Mouse (Mus musculus): ENCODE measurements around the gene Bcl9. TPM values are rescaled to one million over a fixed set of nuclear protein-coding genes. Genes with fewer than 3 reads are reported as not detected.

Gene Bcl9
- polyA plus RNA-seq, 1 experiment from 2014 or later: 65.4 TPM

- DNase-seq (ENCODE audit: low spot score) (no peak), ATAC-seq (ENCODE audit: insufficient read depth, low FRiP score, low TSS enrichment) (no peak)
- Histone ChIP-seq H3K27ac (ENCODE audit: low read depth, low read length) (no peak overlapping the region), H3K4me1 (ENCODE audit: control insufficient read depth, insufficient read depth, low read length) (peaks cover 7% of the 10 kb centered on the region), H3K4me2 (ENCODE audit: low read depth) (no peak overlapping the region), H3K27me3 (ENCODE audit: control insufficient read depth, insufficient read depth, low read length) (no peaks in the 10 kb centered on the region), H3K9ac (ENCODE audit: low read length) (no peak overlapping the region), H3K9me3 (ENCODE audit: control insufficient read depth, low read length) (no peaks in the 10 kb centered on the region), H3K4me3 (ENCODE audit: low read depth, low read length) (no peak overlapping the region), H3K36me3 (ENCODE audit: control insufficient read depth, insufficient read depth, low read length) (no peaks in the 10 kb centered on the region)
- 91% methylated on average over 3 of the region's 3 CpGs for WGBS
Measured at GRCm38 (mm10) chr3:97232328-97232727, 65.4 kb downstream of the Bcl9 start.

- Histone ChIP-seq H3K27me3 (ENCODE audit: control insufficient read depth, insufficient read depth, low read length) (no peaks in the 10 kb centered on the region), H3K4me3 (ENCODE audit: low read depth, low read length) (no peak overlapping the region), H3K9ac (ENCODE audit: low read length) (no peak overlapping the region), H3K4me2 (ENCODE audit: low read depth) (no peak overlapping the region), H3K36me3 (ENCODE audit: control insufficient read depth, insufficient read depth, low read length) (no peaks in the 10 kb centered on the region), H3K27ac (ENCODE audit: low read depth, low read length) (no peak overlapping the region), H3K9me3 (ENCODE audit: control insufficient read depth, low read length) (no peaks in the 10 kb centered on the region), H3K4me1 (ENCODE audit: control insufficient read depth, insufficient read depth, low read length) (peaks cover 7% of the 10 kb centered on the region)
- DNase-seq (ENCODE audit: low spot score): no peak
- no peak for ATAC-seq (ENCODE audit: insufficient read depth, low FRiP score, low TSS enrichment)
- 87% methylated on average over 9 of the region's 9 CpGs for WGBS
Measured at GRCm38 (mm10) chr3:97231857-97232256, 65.9 kb downstream of the Bcl9 start.

- Histone ChIP-seq H3K9me3 (ENCODE audit: control insufficient read depth, low read length) (no peaks in the 10 kb centered on the region), H3K9ac (ENCODE audit: low read length) (no peak overlapping the region), H3K36me3 (ENCODE audit: control insufficient read depth, insufficient read depth, low read length) (no peaks in the 10 kb centered on the region), H3K4me2 (ENCODE audit: low read depth) (no peak overlapping the region), H3K4me1 (ENCODE audit: control insufficient read depth, insufficient read depth, low read length) (peaks cover 14% of the 10 kb centered on the region), H3K27ac (ENCODE audit: low read depth, low read length) (no peak overlapping the region), H3K4me3 (ENCODE audit: low read depth, low read length) (no peak overlapping the region), H3K27me3 (ENCODE audit: control insufficient read depth, insufficient read depth, low read length) (no peaks in the 10 kb centered on the region)
- 94% methylated on average over 5 of the region's 5 CpGs for WGBS
- no peak for DNase-seq (ENCODE audit: low spot score)
- no peak for ATAC-seq (ENCODE audit: insufficient read depth, low FRiP score, low TSS enrichment)
Measured at GRCm38 (mm10) chr3:97230631-97231404, 66.9 kb downstream of the Bcl9 start.

- peak overlapping the region; percentile 94; the same call in 1 of the 2 replicates for H3K27ac ChIP-seq (ENCODE audit: low read depth, low read length)
- DNase-seq (ENCODE audit: low spot score): no peak
Measured at GRCm38 (mm10) chr3:97228457-97228856, 69.3 kb downstream of the Bcl9 start.

GRCm38 (mm10) chr3:97228020-97228419 is 69.7 kb downstream of the Bcl9 start:
- Histone ChIP-seq H3K36me3 (ENCODE audit: control insufficient read depth, insufficient read depth, low read length) (no peaks in the 10 kb centered on the region), H3K27ac (ENCODE audit: low read depth, low read length) (peak overlapping the region; percentile 94), H3K4me2 (ENCODE audit: low read depth) (peak overlapping the region; percentile 64), H3K27me3 (ENCODE audit: control insufficient read depth, insufficient read depth, low read length) (no peaks in the 10 kb centered on the region), H3K9ac (ENCODE audit: low read length) (peak overlapping the region; percentile 55), H3K4me3 (ENCODE audit: low read depth, low read length) (peak overlapping the region; percentile 82), H3K9me3 (ENCODE audit: control insufficient read depth, low read length) (no peaks in the 10 kb centered on the region), H3K4me1 (ENCODE audit: control insufficient read depth, insufficient read depth, low read length) (peaks cover 17% of the 10 kb centered on the region)
- under 1% methylated on average over 16 of the region's 16 CpGs for WGBS
- ATAC-seq (ENCODE audit: insufficient read depth, low FRiP score, low TSS enrichment): peak; percentile 43
- no peak for DNase-seq (ENCODE audit: low spot score)

More at GRCm38 (mm10) chr3:97228457-97228856, 69.3 kb downstream of the Bcl9 start:
- H3K4me2 ChIP-seq (ENCODE audit: low read depth): peak overlapping the region; percentile 64
- H3K9ac ChIP-seq (ENCODE audit: low read length): peak overlapping the region; percentile 55; the same call in 1 of the 2 replicates
- no peaks in the 10 kb centered on the region for H3K9me3 ChIP-seq (ENCODE audit: control insufficient read depth, low read length)
- no peaks in the 10 kb centered on the region for H3K27me3 ChIP-seq (ENCODE audit: control insufficient read depth, insufficient read depth, low read length)
- no peak for ATAC-seq (ENCODE audit: insufficient read depth, low FRiP score, low TSS enrichment)
- 18% methylated on average over 12 of the region's 12 CpGs for WGBS
- H3K36me3 ChIP-seq (ENCODE audit: control insufficient read depth, insufficient read depth, low read length): no peaks in the 10 kb centered on the region
- H3K4me3 ChIP-seq (ENCODE audit: low read depth, low read length): peak overlapping the region; percentile 82
- H3K4me1 ChIP-seq (ENCODE audit: control insufficient read depth, insufficient read depth, low read length): peaks cover 17% of the 10 kb centered on the region

GRCm38 (mm10) chr3:97227259-97228005 is 70.3 kb downstream of the Bcl9 start:
- H3K27me3 ChIP-seq (ENCODE audit: control insufficient read depth, insufficient read depth, low read length): no peaks in the 10 kb centered on the region
- H3K4me1 ChIP-seq (ENCODE audit: control insufficient read depth, insufficient read depth, low read length): peaks cover 17% of the 10 kb centered on the region
- H3K27ac ChIP-seq (ENCODE audit: low read depth, low read length): peak overlapping the region; percentile 94
- DNase-seq (ENCODE audit: low spot score) (peak; percentile 96), ATAC-seq (ENCODE audit: insufficient read depth, low FRiP score, low TSS enrichment) (peak; percentile 89)
- H3K4me3 ChIP-seq (ENCODE audit: low read depth, low read length): peak overlapping the region; percentile 82
- H3K36me3 ChIP-seq (ENCODE audit: control insufficient read depth, insufficient read depth, low read length): no peaks in the 10 kb centered on the region
- H3K9me3 ChIP-seq (ENCODE audit: control insufficient read depth, low read length): no peaks in the 10 kb centered on the region
- 1% methylated on average over 13 of the region's 79 CpGs for WGBS
- H3K4me2 ChIP-seq (ENCODE audit: low read depth): peak overlapping the region; percentile 69
- peak overlapping the region; percentile 87 for H3K9ac ChIP-seq (ENCODE audit: low read length)

GRCm38 (mm10) chr3:97226719-97227118 is 71.0 kb downstream of the Bcl9 start:
- Histone ChIP-seq H3K9me3 (ENCODE audit: control insufficient read depth, low read length) (no peaks in the 10 kb centered on the region), H3K4me2 (ENCODE audit: low read depth) (peak overlapping the region; percentile 69), H3K36me3 (ENCODE audit: control insufficient read depth, insufficient read depth, low read length) (no peaks in the 10 kb centered on the region), H3K27ac (ENCODE audit: low read depth, low read length) (peak overlapping the region; percentile 94), H3K4me1 (ENCODE audit: control insufficient read depth, insufficient read depth, low read length) (peaks cover 17% of the 10 kb centered on the region), H3K9ac (ENCODE audit: low read length) (peak overlapping the region; percentile 87), H3K27me3 (ENCODE audit: control insufficient read depth, insufficient read depth, low read length) (no peaks in the 10 kb centered on the region), H3K4me3 (ENCODE audit: low read depth, low read length) (peak overlapping the region; percentile 82)
- under 1% methylated on average over 17 of the region's 18 CpGs for WGBS
- ATAC-seq (ENCODE audit: insufficient read depth, low FRiP score, low TSS enrichment) (peak; percentile 54; the same call in 1 of the 2 replicates), DNase-seq (ENCODE audit: low spot score) (no peak)

GRCm38 (mm10) chr3:97225231-97225630 is 72.5 kb downstream of the Bcl9 start:
- DNase-seq (ENCODE audit: low spot score) (no peak), ATAC-seq (ENCODE audit: insufficient read depth, low FRiP score, low TSS enrichment) (no peak)
- H3K27ac ChIP-seq (ENCODE audit: low read depth, low read length): no peak overlapping the region
- no peaks in the 10 kb centered on the region for H3K27me3 ChIP-seq (ENCODE audit: control insufficient read depth, insufficient read depth, low read length)
- no peaks in the 10 kb centered on the region for H3K9me3 ChIP-seq (ENCODE audit: control insufficient read depth, low read length)
- 89% methylated on average over 5 of the region's 5 CpGs for WGBS
- H3K4me3 ChIP-seq (ENCODE audit: low read depth, low read length): no peak overlapping the region
- H3K4me1 ChIP-seq (ENCODE audit: control insufficient read depth, insufficient read depth, low read length): peaks cover 17% of the 10 kb centered on the region
- H3K9ac ChIP-seq (ENCODE audit: low read length): no peak overlapping the region
- no peak overlapping the region for H3K4me2 ChIP-seq (ENCODE audit: low read depth)
- no peaks in the 10 kb centered on the region for H3K36me3 ChIP-seq (ENCODE audit: control insufficient read depth, insufficient read depth, low read length)
